Mouse (Mus musculus) limb, embryonic 14.5 days (tissue): ENCODE data around the gene Tead2. TPM values are rescaled to one million over a fixed set of nuclear protein-coding genes. Genes with fewer than 3 reads are reported as not detected.

Experiments used
- ATAC-seq: fragments of 200-750 bp; cut with Nextera tagmentation; 2 replicates; pipeline ENCODE4 v1.8.0; 2017; ENCODE audit warnings: low read depth, moderate number of reproducible peaks, moderate TSS enrichment; ENCODE audit not compliant: low FRiP score
- DNase-seq: peaks from one replicate; pipeline ENCODE4 v3.0.0-alpha.2; 2015; ENCODE audit warnings: low spot score
- H3K27ac ChIP-seq: fragments of 300-500 bp; sonication (generic); replicated peaks from 2 replicates; pipeline ENCODE4 v1.5.1; 2014; ENCODE audit warnings: low read depth, mild to moderate bottlenecking, low read length, moderate library complexity, mixed read lengths
- H3K27me3 ChIP-seq: fragments of 300-500 bp; sonication (generic); 2 replicates; pipeline ENCODE4 v1.6.1; 2014; ENCODE audit warnings: low read length, mixed read lengths; ENCODE audit not compliant: control insufficient read depth, insufficient read depth
- H3K36me3 ChIP-seq: fragments of 300-500 bp; sonication (generic); 2 replicates; pipeline ENCODE4 v1.6.1; 2014; ENCODE audit warnings: mild to moderate bottlenecking, low read length, moderate library complexity, mixed read lengths; ENCODE audit not compliant: control insufficient read depth, insufficient read depth
- H3K4me1 ChIP-seq: fragments of 300-500 bp; sonication (generic); 2 replicates; pipeline ENCODE4 v1.6.1; 2014; ENCODE audit warnings: antibody characterized with exemption, low read length, mixed read lengths; ENCODE audit not compliant: control insufficient read depth, insufficient read depth
- H3K4me2 ChIP-seq: fragments of 300-500 bp; sonication (generic); replicated peaks from 2 replicates; pipeline ENCODE4 v1.6.1; 2014; ENCODE audit warnings: low read depth, mild to moderate bottlenecking, low read length, moderate library complexity; ENCODE audit not compliant: severe bottlenecking
- H3K4me3 ChIP-seq: fragments of 300-500 bp; sonication (generic); replicated peaks from 2 replicates; pipeline ENCODE4 v1.5.1; 2014; ENCODE audit warnings: low read length
- H3K9ac ChIP-seq: fragments of 300-500 bp; sonication (generic); 2 replicates; pipeline ENCODE4 v1.6.1; 2014; ENCODE audit warnings: mild to moderate bottlenecking, low read depth, low read length, moderate library complexity; ENCODE audit not compliant: severe bottlenecking
- H3K9me3 ChIP-seq: fragments of 300-500 bp; sonication (generic); 2 replicates; pipeline ENCODE4 v1.6.1; 2016; ENCODE audit warnings: low read length; ENCODE audit not compliant: control insufficient read depth
- POLR2A ChIP-seq: fragments of 200-500 bp; IDR thresholded peaks from 2 replicates; pipeline ENCODE4 v1.8.0; 2012; ENCODE audit warnings: inconsistent platforms, mild to moderate bottlenecking, moderate library complexity, borderline replicate concordance; ENCODE audit not compliant: insufficient read depth, insufficient read length; ENCODE audit errors: extremely low read depth
- WGBS: fragments of 180-500 bp; shearing (Covaris S2); extraction: QIAGEN DNeasy Blood & Tissue Kit; methylation state at CpG from one replicate; pipeline ENCODE4 v1.1.7; 2014; 5-methylcytosine and 5-hydroxymethylcytosine counted together
- polyA plus RNA-seq, 2 experiments: library from polyadenylated mRNA; depleted of rRNA in 1 of 2; stranded (reverse) in 1 of 2; unstranded in 1 of 2; fragments of >200 nt; fragmentation: Nextera tagmentation in 1 of 2; extraction: Ambion mirVana in 1 of 2; gene quantifications; 2 replicates each; pipeline versions ENCODE4 v1.2.1 to v1.2.3; 2012 to 2014

The Tead2 gene
- polyA plus RNA-seq, 2 experiments, result 143 to 450 TPM

- peaks cover 21% of the 10 kb centered on the region for H3K4me1 ChIP-seq
- TF ChIP-seq POLR2A, result no peak
- no peaks in the 10 kb centered on the region for H3K27me3 ChIP-seq
- H3K4me3 ChIP-seq, result no peak overlapping the region
- ATAC-seq (no peak), DNase-seq (no peak)
- H3K9me3 ChIP-seq, result no peaks in the 10 kb centered on the region
- H3K4me2 ChIP-seq, result no peak overlapping the region
- H3K9ac ChIP-seq, result no peak overlapping the region
- 83% methylated on average over 11 of the region's 11 CpGs for WGBS
- H3K36me3 ChIP-seq, result peaks cover 62% of the 10 kb centered on the region
- H3K27ac ChIP-seq, result no peak overlapping the region
These were observed 16.4 kb downstream of the Tead2 start for GRCm38 (mm10) chr7:45231941-45232340.

- Histone ChIP-seq H3K27me3 (no peaks in the 10 kb centered on the region), H3K27ac (no peak overlapping the region), H3K36me3 (peaks cover 54% of the 10 kb centered on the region), H3K4me1 (peaks cover 21% of the 10 kb centered on the region), H3K4me3 (no peak overlapping the region), H3K9ac (no peak overlapping the region), H3K9me3 (no peaks in the 10 kb centered on the region), H3K4me2 (no peak overlapping the region)
- 68% methylated on average over 13 of the region's 13 CpGs for WGBS
- TF ChIP-seq POLR2A, result no peak
- ATAC-seq, result no peak
- no peak for DNase-seq
These were observed 17.3 kb downstream of the Tead2 start for GRCm38 (mm10) chr7:45232716-45233465.

GRCm38 (mm10) chr7:45233580-45234332, 18.2 kb downstream of the Tead2 start:
- no peaks in the 10 kb centered on the region for H3K9me3 ChIP-seq
- no peaks in the 10 kb centered on the region for H3K27me3 ChIP-seq
- DNase-seq, result no peak
- peaks cover 21% of the 10 kb centered on the region for H3K4me1 ChIP-seq
- no peak overlapping the region for H3K4me3 ChIP-seq
- 34% methylated on average over 20 of the region's 20 CpGs for WGBS
- 0 out of 2 replicates have a peak overlapping the region, but pooled peaks have one; percentile 31 for H3K9ac ChIP-seq
- ATAC-seq, result no peak
- 0 out of 2 replicates have a peak overlapping the region, but pooled peaks have one; percentile 16 for H3K4me2 ChIP-seq
- H3K27ac ChIP-seq, result peak overlapping the region; percentile 39; the same call in 1 of the 2 replicates
- peaks cover 46% of the 10 kb centered on the region for H3K36me3 ChIP-seq
- no peak for TF ChIP-seq POLR2A

GRCm38 (mm10) chr7:45234333-45234841, 18.8 kb downstream of the Tead2 start:
- WGBS, result 9% methylated on average over 28 of the region's 29 CpGs
- TF ChIP-seq POLR2A, result no peak
- H3K4me2 ChIP-seq, result peak overlapping the region; percentile 42
- H3K4me1 ChIP-seq, result peaks cover 21% of the 10 kb centered on the region
- H3K27me3 ChIP-seq, result no peaks in the 10 kb centered on the region
- peaks cover 39% of the 10 kb centered on the region for H3K36me3 ChIP-seq
- no peaks in the 10 kb centered on the region for H3K9me3 ChIP-seq
- ATAC-seq, result no peak
- H3K4me3 ChIP-seq, result no peak overlapping the region
- peak overlapping the region; percentile 39; the same call in 1 of the 2 replicates for H3K27ac ChIP-seq
- peak; percentile 41 for DNase-seq
- H3K9ac ChIP-seq, result 0 out of 2 replicates have a peak overlapping the region, but pooled peaks have one; percentile 31

GRCm38 (mm10) chr7:45234922-45235571, 19.5 kb downstream of the Tead2 start:
- Histone ChIP-seq H3K4me2 (peak overlapping the region; percentile 42), H3K9me3 (no peaks in the 10 kb centered on the region), H3K4me3 (peak overlapping the region; percentile 21), H3K9ac (peak overlapping the region; percentile 40), H3K4me1 (peaks cover 21% of the 10 kb centered on the region), H3K27ac (no peak overlapping the region; the same call in 1 of the 2 replicates), H3K27me3 (no peaks in the 10 kb centered on the region), H3K36me3 (peaks cover 33% of the 10 kb centered on the region)
- DNase-seq (peak; percentile 63), ATAC-seq (peak; percentile 81)
- TF ChIP-seq POLR2A, result peak; percentile 20; the same call in 1 of the 2 replicates
- 5% methylated on average over 21 of the region's 21 CpGs for WGBS
